Mouse (Mus musculus): ENCODE measurements at regions not wholly inside any gene's neighbourhood (a gene's known extent, or its start where the extent isn't known, plus 50 kb on each side); places are given as distances from the start of the nearest gene placed in this dataset.

- 61% methylated on average over 1 of the region's 1 CpGs for WGBS (ENCODE audit: insufficient replicate concordance)
- no peak overlapping the region for H3K9ac ChIP-seq
- ATAC-seq (ENCODE audit: insufficient read depth) = no peak
- H3K27me3 ChIP-seq = no peaks in the 10 kb centered on the region
- H3K9me3 ChIP-seq (replicated peaks) = no peaks in the 10 kb centered on the region
- H3K4me1 ChIP-seq (replicated peaks) = no peaks in the 10 kb centered on the region
- no peak overlapping the region for H3K4me3 ChIP-seq (replicated peaks)
- H3K4me2 ChIP-seq = no peak overlapping the region
- no peaks in the 10 kb centered on the region for H3K36me3 ChIP-seq (replicated peaks)
- no peak overlapping the region for H3K27ac ChIP-seq (replicated peaks)
Observed at GRCm38 (mm10) chr11:45058658-45059057, 441.5 kb downstream of the Ebf1 start.

GRCm38 (mm10) chr11:45066592-45066991, 449.5 kb downstream of the Ebf1 start:
- WGBS (ENCODE audit: insufficient replicate concordance) = 58% methylated on average over 3 of the region's 3 CpGs
- H3K4me3 ChIP-seq (replicated peaks) = no peak overlapping the region
- no peak overlapping the region for H3K9ac ChIP-seq
- H3K4me2 ChIP-seq = no peak overlapping the region
- H3K4me1 ChIP-seq (replicated peaks) = no peaks in the 10 kb centered on the region
- no peaks in the 10 kb centered on the region for H3K9me3 ChIP-seq (replicated peaks)
- H3K27me3 ChIP-seq = no peaks in the 10 kb centered on the region
- ATAC-seq (ENCODE audit: insufficient read depth) = no peak
- no peaks in the 10 kb centered on the region for H3K36me3 ChIP-seq (replicated peaks)
- H3K27ac ChIP-seq (replicated peaks) = no peak overlapping the region

GRCm38 (mm10) chr11:45070280-45070679, 453.2 kb downstream of the Ebf1 start:
- H3K9me3 ChIP-seq (replicated peaks) = no peaks in the 10 kb centered on the region
- no peaks in the 10 kb centered on the region for H3K27me3 ChIP-seq
- no peaks in the 10 kb centered on the region for H3K4me1 ChIP-seq (replicated peaks)
- H3K9ac ChIP-seq = no peak overlapping the region
- no peak overlapping the region for H3K4me2 ChIP-seq
- no peaks in the 10 kb centered on the region for H3K36me3 ChIP-seq (replicated peaks)
- no peak overlapping the region for H3K4me3 ChIP-seq (replicated peaks)
- no peak for ATAC-seq (ENCODE audit: insufficient read depth)
- WGBS (ENCODE audit: insufficient replicate concordance) = 38% methylated on average over 1 of the region's 1 CpGs
- no peak overlapping the region for H3K27ac ChIP-seq (replicated peaks)

GRCm38 (mm10) chr11:45071195-45071594, 454.1 kb downstream of the Ebf1 start:
- Histone ChIP-seq H3K4me2 (no peak overlapping the region), H3K27me3 (no peaks in the 10 kb centered on the region), H3K4me3 (replicated peaks) (no peak overlapping the region), H3K36me3 (replicated peaks) (no peaks in the 10 kb centered on the region), H3K9me3 (replicated peaks) (no peaks in the 10 kb centered on the region), H3K27ac (replicated peaks) (no peak overlapping the region), H3K9ac (no peak overlapping the region), H3K4me1 (replicated peaks) (no peaks in the 10 kb centered on the region)
- WGBS (ENCODE audit: insufficient replicate concordance) = 48% methylated on average over 2 of the region's 2 CpGs
- ATAC-seq (ENCODE audit: insufficient read depth) = no peak

- no peak overlapping the region for H3K4me3 ChIP-seq (replicated peaks)
- H3K4me1 ChIP-seq (replicated peaks) = no peaks in the 10 kb centered on the region
- H3K9ac ChIP-seq = no peak overlapping the region
- H3K27ac ChIP-seq (replicated peaks) = no peak overlapping the region
- WGBS (ENCODE audit: insufficient replicate concordance) = 56% methylated on average over 4 of the region's 4 CpGs
- H3K36me3 ChIP-seq (replicated peaks) = no peaks in the 10 kb centered on the region
- no peaks in the 10 kb centered on the region for H3K9me3 ChIP-seq (replicated peaks)
- no peak overlapping the region for H3K4me2 ChIP-seq
- no peak for ATAC-seq (ENCODE audit: insufficient read depth)
- H3K27me3 ChIP-seq = no peaks in the 10 kb centered on the region
Observed at GRCm38 (mm10) chr11:45084506-45085037, 467.5 kb downstream of the Ebf1 start.

- H3K4me3 ChIP-seq (replicated peaks) = no peak overlapping the region
- no peak for ATAC-seq (ENCODE audit: insufficient read depth)
- H3K4me2 ChIP-seq = no peak overlapping the region
- no peaks in the 10 kb centered on the region for H3K4me1 ChIP-seq (replicated peaks)
- no peaks in the 10 kb centered on the region for H3K9me3 ChIP-seq (replicated peaks)
- H3K27me3 ChIP-seq = no peaks in the 10 kb centered on the region
- no peaks in the 10 kb centered on the region for H3K36me3 ChIP-seq (replicated peaks)
- H3K9ac ChIP-seq = no peak overlapping the region
- no peak overlapping the region for H3K27ac ChIP-seq (replicated peaks)
Observed at GRCm38 (mm10) chr11:45085145-45085544, 468.0 kb downstream of the Ebf1 start.

GRCm38 (mm10) chr11:45087186-45087915, 470.2 kb downstream of the Ebf1 start:
- Histone ChIP-seq H3K4me3 (replicated peaks) (no peak overlapping the region), H3K27me3 (no peaks in the 10 kb centered on the region), H3K4me1 (replicated peaks) (no peaks in the 10 kb centered on the region), H3K36me3 (replicated peaks) (no peaks in the 10 kb centered on the region), H3K9me3 (replicated peaks) (no peaks in the 10 kb centered on the region), H3K27ac (replicated peaks) (no peak overlapping the region), H3K4me2 (no peak overlapping the region), H3K9ac (no peak overlapping the region)
- ATAC-seq (ENCODE audit: insufficient read depth) = no peak
- 57% methylated on average over 5 of the region's 5 CpGs for WGBS (ENCODE audit: insufficient replicate concordance)

- WGBS (ENCODE audit: insufficient replicate concordance) = 65% methylated on average over 1 of the region's 1 CpGs
- Histone ChIP-seq H3K27ac (replicated peaks) (no peak overlapping the region), H3K9me3 (replicated peaks) (no peaks in the 10 kb centered on the region), H3K4me1 (replicated peaks) (no peaks in the 10 kb centered on the region), H3K36me3 (replicated peaks) (no peaks in the 10 kb centered on the region), H3K4me3 (replicated peaks) (no peak overlapping the region), H3K9ac (no peak overlapping the region), H3K27me3 (no peaks in the 10 kb centered on the region), H3K4me2 (no peak overlapping the region)
- no peak for ATAC-seq (ENCODE audit: insufficient read depth)
Observed at GRCm38 (mm10) chr11:45088286-45088685, 471.2 kb downstream of the Ebf1 start.

GRCm38 (mm10) chr11:45089561-45089960, 472.4 kb downstream of the Ebf1 start:
- WGBS (ENCODE audit: insufficient replicate concordance) = 30% methylated on average over 3 of the region's 3 CpGs
- ATAC-seq (ENCODE audit: insufficient read depth) = no peak

GRCm38 (mm10) chr11:45103498-45104336, 486.6 kb downstream of the Ebf1 start:
- no peak for ATAC-seq (ENCODE audit: insufficient read depth)

More at GRCm38 (mm10) chr11:45089561-45089960, 472.4 kb downstream of the Ebf1 start:
- Histone ChIP-seq H3K36me3 (replicated peaks) (no peaks in the 10 kb centered on the region), H3K9ac (no peak overlapping the region), H3K4me1 (replicated peaks) (no peaks in the 10 kb centered on the region), H3K27ac (replicated peaks) (no peak overlapping the region), H3K9me3 (replicated peaks) (no peaks in the 10 kb centered on the region), H3K4me3 (replicated peaks) (no peak overlapping the region), H3K27me3 (no peaks in the 10 kb centered on the region), H3K4me2 (no peak overlapping the region)

GRCm38 (mm10) chr11:45116702-45117101, 499.6 kb downstream of the Ebf1 start:
- no peaks in the 10 kb centered on the region for H3K27me3 ChIP-seq
- no peak overlapping the region for H3K27ac ChIP-seq (replicated peaks)
- no peak for ATAC-seq (ENCODE audit: insufficient read depth)
- H3K36me3 ChIP-seq (replicated peaks) = no peaks in the 10 kb centered on the region
- WGBS (ENCODE audit: insufficient replicate concordance) = 67% methylated on average over 1 of the region's 1 CpGs
- H3K9ac ChIP-seq = no peak overlapping the region
- no peaks in the 10 kb centered on the region for H3K4me1 ChIP-seq (replicated peaks)
- H3K9me3 ChIP-seq (replicated peaks) = no peaks in the 10 kb centered on the region
- H3K4me3 ChIP-seq (replicated peaks) = no peak overlapping the region
- H3K4me2 ChIP-seq = no peak overlapping the region

More at GRCm38 (mm10) chr11:45103498-45104336, 486.6 kb downstream of the Ebf1 start:
- Histone ChIP-seq H3K36me3 (replicated peaks) (no peaks in the 10 kb centered on the region), H3K4me1 (replicated peaks) (no peaks in the 10 kb centered on the region), H3K9me3 (replicated peaks) (no peaks in the 10 kb centered on the region), H3K27ac (replicated peaks) (no peak overlapping the region), H3K4me2 (no peak overlapping the region), H3K4me3 (replicated peaks) (no peak overlapping the region), H3K27me3 (no peaks in the 10 kb centered on the region), H3K9ac (no peak overlapping the region)
- 60% methylated on average over 12 of the region's 12 CpGs for WGBS (ENCODE audit: insufficient replicate concordance)

Measured in liver, embryonic 15.5 days (tissue).